Mouse (Mus musculus) bone marrow, adult 2 months (tissue): ENCODE measurements around the gene Sele.

Source experiments
- CTCF ChIP-seq: fragments of 200-500 bp; IDR thresholded peaks from 2 replicates; pipeline ENCODE4 v1.5.1; 2011; ENCODE audit warnings: low read length, control low read depth; ENCODE audit not compliant: control insufficient read depth, insufficient read depth
- POLR2A ChIP-seq: fragments of 200-500 bp; IDR thresholded peaks from 2 replicates; pipeline ENCODE4 v1.6.1; 2011; ENCODE audit warnings: low read depth, mild to moderate bottlenecking, control low read depth, low read length, borderline replicate concordance; ENCODE audit not compliant: control insufficient read depth

GRCm38 (mm10) chr1:164060071-164060470 lies 12.0 kb downstream of the Sele start:
- TF ChIP-seq POLR2A = no peak
- TF ChIP-seq CTCF = no peak
